Mouse (Mus musculus): Measurements from ENCODE around the gene Gucy2d. TPM values are rescaled to one million over a fixed set of nuclear protein-coding genes. Genes with fewer than 3 reads are reported as not detected.

Gucy2d gene
- polyA plus RNA-seq, 1 experiment from 2014 or later: not detected

DNA sequence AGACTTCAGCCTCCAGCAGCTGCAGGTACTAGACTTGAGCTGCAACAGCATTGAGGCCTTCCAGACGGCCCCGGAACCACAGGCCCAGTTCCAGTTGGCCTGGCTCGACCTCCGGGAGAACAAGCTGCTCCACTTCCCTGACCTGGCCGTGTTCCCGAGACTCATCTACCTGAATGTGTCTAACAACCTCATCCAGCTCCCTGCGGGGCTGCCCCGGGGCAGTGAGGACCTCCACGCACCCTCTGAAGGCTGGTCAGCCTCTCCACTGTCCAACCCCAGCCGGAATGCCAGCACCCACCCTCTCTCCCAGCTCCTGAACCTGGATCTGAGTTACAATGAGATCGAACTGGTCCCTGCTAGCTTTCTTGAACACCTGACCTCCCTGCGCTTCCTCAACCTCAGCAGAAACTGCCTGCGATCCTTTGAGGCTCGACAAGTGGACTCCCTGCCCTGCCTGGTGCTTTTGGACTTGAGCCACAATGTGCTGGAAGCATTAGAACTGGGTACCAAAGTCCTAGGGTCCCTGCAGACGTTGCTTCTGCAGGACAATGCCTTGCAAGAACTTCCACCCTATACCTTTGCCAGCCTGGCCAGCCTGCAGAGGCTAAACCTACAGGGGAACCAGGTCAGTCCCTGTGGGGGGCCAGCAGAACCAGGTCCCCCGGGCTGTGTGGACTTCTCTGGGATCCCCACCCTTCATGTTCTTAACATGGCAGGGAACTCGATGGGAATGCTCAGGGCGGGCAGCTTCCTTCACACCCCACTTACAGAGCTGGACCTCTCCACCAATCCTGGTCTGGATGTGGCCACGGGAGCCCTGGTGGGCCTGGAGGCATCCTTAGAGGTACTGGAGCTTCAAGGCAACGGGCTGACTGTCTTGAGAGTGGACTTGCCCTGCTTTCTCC, 58.7 kb downstream of the Gucy2d start:
- no peaks in the 10 kb centered on the region for H3K27me3 ChIP-seq (ENCODE audit: control insufficient read depth, insufficient read depth, low read length)
- H3K4me2 ChIP-seq (ENCODE audit: low read length): no peak overlapping the region
- H3K36me3 ChIP-seq (ENCODE audit: control insufficient read depth, insufficient read depth, low read length): no peaks in the 10 kb centered on the region
- no peak overlapping the region for H3K4me3 ChIP-seq (replicated peaks; ENCODE audit: low read depth, low read length)
- DNase-seq: no peak
- H3K27ac ChIP-seq (replicated peaks; ENCODE audit: low read depth, low read length): no peak overlapping the region
- WGBS: 84% methylated on average over 20 of the region's 20 CpGs
- H3K9ac ChIP-seq (replicated peaks; ENCODE audit: low read length): no peak overlapping the region
- H3K9me3 ChIP-seq (ENCODE audit: control insufficient read depth, low read length): no peaks in the 10 kb centered on the region
- ATAC-seq (ENCODE audit: low FRiP score, low TSS enrichment): no peak
- H3K4me1 ChIP-seq (ENCODE audit: control insufficient read depth, insufficient read depth, low read length): peaks cover 4% of the 10 kb centered on the region

DNA sequence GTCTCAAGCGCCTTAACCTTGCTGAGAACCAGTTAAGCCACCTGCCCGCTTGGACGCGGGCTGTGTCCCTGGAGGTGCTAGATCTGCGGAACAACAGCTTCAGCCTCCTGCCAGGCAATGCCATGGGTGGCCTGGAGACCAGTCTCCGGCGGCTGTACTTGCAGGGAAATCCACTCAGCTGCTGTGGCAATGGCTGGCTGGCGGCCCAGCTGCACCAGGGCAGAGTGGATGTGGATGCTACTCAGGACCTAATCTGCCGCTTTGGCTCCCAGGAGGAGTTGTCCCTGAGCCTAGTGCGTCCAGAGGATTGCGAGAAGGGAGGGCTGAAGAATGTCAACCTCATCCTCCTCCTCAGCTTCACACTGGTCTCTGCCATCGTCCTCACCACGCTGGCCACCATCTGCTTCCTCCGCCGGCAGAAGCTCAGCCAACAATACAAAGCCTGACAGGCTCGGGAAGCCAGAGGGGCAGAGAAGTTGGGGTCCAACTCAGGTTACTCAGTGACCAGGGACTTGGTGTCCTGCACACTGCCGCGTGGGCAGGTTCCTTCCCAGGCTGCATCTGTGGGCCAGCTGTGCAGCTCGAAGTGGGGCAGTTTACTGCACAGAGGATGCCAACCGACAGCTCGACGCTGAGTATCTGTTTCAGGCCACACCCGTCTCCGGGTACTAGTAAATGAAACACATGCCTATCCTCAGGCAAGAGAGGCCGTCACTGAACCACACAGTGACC, 59.5 kb downstream of the Gucy2d start:
- no peak overlapping the region for H3K4me2 ChIP-seq (ENCODE audit: low read length)
- H3K27me3 ChIP-seq (ENCODE audit: control insufficient read depth, insufficient read depth, low read length): no peaks in the 10 kb centered on the region
- H3K27ac ChIP-seq (replicated peaks; ENCODE audit: low read depth, low read length): no peak overlapping the region
- no peaks in the 10 kb centered on the region for H3K36me3 ChIP-seq (ENCODE audit: control insufficient read depth, insufficient read depth, low read length)
- H3K4me1 ChIP-seq (ENCODE audit: control insufficient read depth, insufficient read depth, low read length): peaks cover 9% of the 10 kb centered on the region
- 80% methylated on average over 25 of the region's 25 CpGs for WGBS
- no peak for ATAC-seq (ENCODE audit: low FRiP score, low TSS enrichment)
- H3K9me3 ChIP-seq (ENCODE audit: control insufficient read depth, low read length): no peaks in the 10 kb centered on the region
- H3K9ac ChIP-seq (replicated peaks; ENCODE audit: low read length): no peak overlapping the region
- DNase-seq: no peak
- no peak overlapping the region for H3K4me3 ChIP-seq (replicated peaks; ENCODE audit: low read depth, low read length)

DNA sequence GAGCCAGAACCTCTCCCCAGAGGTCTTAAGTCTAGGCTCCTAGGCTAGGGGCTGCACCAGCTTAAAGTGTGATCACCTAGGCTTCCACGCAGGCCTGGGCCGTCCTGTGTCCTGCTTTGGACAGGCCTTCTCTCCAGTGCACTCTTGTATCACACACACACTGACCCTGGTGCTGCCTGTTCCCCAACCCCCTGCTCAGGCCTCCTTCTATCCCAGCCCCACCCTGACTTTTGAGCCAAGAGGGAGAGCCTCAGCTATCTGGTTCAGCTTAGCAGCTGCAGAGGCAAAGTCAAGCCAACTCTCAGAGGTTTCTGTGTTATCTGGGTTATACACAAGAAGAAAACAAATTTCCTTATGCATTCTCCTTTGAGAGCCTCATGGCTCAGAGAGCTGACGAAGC, 60.3 kb downstream of the Gucy2d start:
- Histone ChIP-seq H3K9me3 (ENCODE audit: control insufficient read depth, low read length) (no peaks in the 10 kb centered on the region), H3K36me3 (ENCODE audit: control insufficient read depth, insufficient read depth, low read length) (no peaks in the 10 kb centered on the region), H3K27me3 (ENCODE audit: control insufficient read depth, insufficient read depth, low read length) (no peaks in the 10 kb centered on the region), H3K4me3 (replicated peaks; ENCODE audit: low read depth, low read length) (no peak overlapping the region), H3K4me1 (ENCODE audit: control insufficient read depth, insufficient read depth, low read length) (peaks cover 13% of the 10 kb centered on the region), H3K27ac (replicated peaks; ENCODE audit: low read depth, low read length) (no peak overlapping the region), H3K9ac (replicated peaks; ENCODE audit: low read length) (no peak overlapping the region), H3K4me2 (ENCODE audit: low read length) (no peak overlapping the region)
- ATAC-seq (ENCODE audit: low FRiP score, low TSS enrichment): no peak
- 85% methylated on average over 3 of the region's 3 CpGs for WGBS
- no peak for DNase-seq

DNA sequence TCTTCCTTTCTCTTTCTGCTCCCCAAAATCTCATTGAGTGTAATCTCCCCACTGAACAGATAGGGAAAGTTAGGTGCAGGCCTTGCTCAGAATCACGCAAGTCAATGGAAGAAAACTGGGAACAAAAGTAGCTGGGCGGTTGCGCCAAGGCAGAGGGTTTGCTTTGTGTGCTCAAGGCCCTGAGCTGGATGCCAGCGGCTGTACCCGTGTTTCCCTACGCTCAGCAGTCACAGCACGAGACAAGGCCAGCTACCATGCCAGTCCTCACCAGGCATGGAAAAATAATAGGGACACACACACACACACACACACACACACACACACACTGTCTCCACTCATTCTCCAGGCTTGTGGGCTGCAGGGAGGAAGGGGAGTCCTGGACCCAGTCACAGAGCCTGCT, 60.9 kb downstream of the Gucy2d start:
- no peak overlapping the region for H3K4me3 ChIP-seq (replicated peaks; ENCODE audit: low read depth, low read length)
- H3K4me1 ChIP-seq (ENCODE audit: control insufficient read depth, insufficient read depth, low read length): peaks cover 13% of the 10 kb centered on the region
- no peak for ATAC-seq (ENCODE audit: low FRiP score, low TSS enrichment)
- DNase-seq: no peak
- H3K27ac ChIP-seq (replicated peaks; ENCODE audit: low read depth, low read length): no peak overlapping the region
- H3K4me2 ChIP-seq (ENCODE audit: low read length): no peak overlapping the region
- no peak overlapping the region for H3K9ac ChIP-seq (replicated peaks; ENCODE audit: low read length)
- no peaks in the 10 kb centered on the region for H3K27me3 ChIP-seq (ENCODE audit: control insufficient read depth, insufficient read depth, low read length)
- H3K9me3 ChIP-seq (ENCODE audit: control insufficient read depth, low read length): no peaks in the 10 kb centered on the region
- H3K36me3 ChIP-seq (ENCODE audit: control insufficient read depth, insufficient read depth, low read length): no peaks in the 10 kb centered on the region
- WGBS: 82% methylated on average over 7 of the region's 7 CpGs

DNA sequence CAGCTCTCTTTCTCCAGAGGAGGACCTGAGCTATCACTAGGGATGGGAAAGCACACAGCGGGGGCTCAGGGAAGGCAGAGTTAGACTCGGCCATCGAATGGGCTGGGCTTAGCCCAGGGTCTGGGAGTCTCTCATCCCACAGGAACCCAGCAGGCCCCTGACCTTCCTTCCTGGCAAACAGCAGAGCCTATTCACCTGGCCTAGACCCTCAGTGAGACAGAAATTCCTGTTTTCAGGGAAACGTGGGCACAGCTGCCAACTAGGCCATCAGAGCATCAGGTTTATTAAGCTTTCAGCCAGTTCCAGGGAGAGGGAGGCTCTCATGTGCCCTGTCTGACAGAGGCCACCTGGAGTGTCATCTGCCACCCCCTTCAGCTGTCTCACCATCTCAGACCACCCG, 62.7 kb downstream of the Gucy2d start:
- WGBS: 31% methylated on average over 5 of the region's 5 CpGs
- ATAC-seq (ENCODE audit: low FRiP score, low TSS enrichment): no peak
- Histone ChIP-seq H3K4me1 (ENCODE audit: control insufficient read depth, insufficient read depth, low read length) (peaks cover 13% of the 10 kb centered on the region), H3K4me2 (ENCODE audit: low read length) (no peak overlapping the region), H3K9ac (replicated peaks; ENCODE audit: low read length) (no peak overlapping the region), H3K36me3 (ENCODE audit: control insufficient read depth, insufficient read depth, low read length) (no peaks in the 10 kb centered on the region), H3K27me3 (ENCODE audit: control insufficient read depth, insufficient read depth, low read length) (no peaks in the 10 kb centered on the region), H3K4me3 (replicated peaks; ENCODE audit: low read depth, low read length) (no peak overlapping the region), H3K27ac (replicated peaks; ENCODE audit: low read depth, low read length) (no peak overlapping the region), H3K9me3 (ENCODE audit: control insufficient read depth, low read length) (no peaks in the 10 kb centered on the region)
- DNase-seq: no peak

DNA sequence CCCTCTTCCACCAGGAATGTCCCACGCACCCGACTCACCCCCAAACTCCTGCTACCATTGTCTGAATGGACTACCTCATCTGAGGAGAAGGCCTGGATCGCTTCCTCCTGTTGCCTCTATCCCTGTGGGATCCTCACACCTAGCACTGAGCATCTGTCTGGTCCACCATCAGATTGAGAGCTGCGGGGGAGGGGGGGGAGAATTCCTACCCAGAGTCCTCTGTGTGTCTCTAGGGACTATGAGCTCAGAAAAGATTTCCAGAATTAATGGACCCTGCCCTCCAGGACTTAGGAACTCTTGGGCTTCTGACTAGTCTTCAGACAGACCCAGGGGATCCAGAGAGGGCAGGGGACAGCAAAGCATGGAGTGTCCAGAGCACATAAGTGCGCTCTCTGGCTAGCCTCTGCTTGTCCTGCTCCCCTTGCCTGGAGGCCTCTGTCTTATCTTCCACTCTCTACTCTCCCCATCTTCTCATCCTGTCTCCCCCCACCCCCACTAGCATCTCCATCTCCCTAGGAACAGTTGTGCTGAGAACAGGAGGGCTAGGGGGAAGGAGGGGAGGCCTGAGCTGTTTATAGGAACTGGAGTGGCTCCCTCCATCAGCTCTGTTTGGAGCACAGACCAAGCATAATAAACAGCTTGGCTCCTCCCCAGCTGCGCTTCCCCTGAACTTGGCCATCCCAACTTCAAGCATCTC, 63.9 kb downstream of the Gucy2d start:
- ATAC-seq (ENCODE audit: low FRiP score, low TSS enrichment) (peak; percentile 13; the same call in 1 of the 2 replicates), DNase-seq (no peak)
- no peaks in the 10 kb centered on the region for H3K9me3 ChIP-seq (ENCODE audit: control insufficient read depth, low read length)
- no peak overlapping the region for H3K4me2 ChIP-seq (ENCODE audit: low read length)
- no peak overlapping the region for H3K27ac ChIP-seq (replicated peaks; ENCODE audit: low read depth, low read length)
- H3K27me3 ChIP-seq (ENCODE audit: control insufficient read depth, insufficient read depth, low read length): no peaks in the 10 kb centered on the region
- H3K36me3 ChIP-seq (ENCODE audit: control insufficient read depth, insufficient read depth, low read length): no peaks in the 10 kb centered on the region
- H3K4me1 ChIP-seq (ENCODE audit: control insufficient read depth, insufficient read depth, low read length): peaks cover 13% of the 10 kb centered on the region
- WGBS: 75% methylated on average over 6 of the region's 6 CpGs
- no peak overlapping the region for H3K4me3 ChIP-seq (replicated peaks; ENCODE audit: low read depth, low read length)
- no peak overlapping the region for H3K9ac ChIP-seq (replicated peaks; ENCODE audit: low read length)

DNA sequence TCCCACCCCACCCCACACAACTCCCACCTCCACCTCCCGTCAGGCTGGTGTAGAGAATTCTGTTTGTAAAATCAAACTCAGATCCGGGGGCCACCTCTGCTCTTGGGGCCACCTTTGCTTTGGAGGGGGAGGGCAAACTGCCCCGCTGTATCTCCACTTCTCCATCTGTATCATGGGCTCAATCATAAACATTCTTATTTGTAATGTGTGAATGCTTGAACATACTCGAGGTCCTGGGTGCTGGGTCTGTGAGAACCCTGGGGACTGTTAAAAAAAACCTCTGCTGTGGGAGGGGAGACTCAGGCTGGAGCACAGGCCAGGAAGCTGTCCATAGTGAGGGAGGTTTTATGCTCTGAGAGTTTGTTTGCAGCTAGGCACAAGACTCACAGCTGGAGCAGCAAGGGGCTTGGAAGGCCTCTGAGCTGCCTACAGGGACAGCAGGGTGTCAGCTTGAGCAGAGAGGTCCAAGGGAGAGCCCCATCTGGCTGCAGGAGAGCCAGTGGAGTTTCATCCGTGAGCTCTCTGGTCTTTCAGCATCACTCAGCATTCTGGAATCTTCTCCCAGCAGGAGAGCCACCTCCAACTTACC, 64.6 kb downstream of the Gucy2d start:
- Histone ChIP-seq H3K4me3 (replicated peaks; ENCODE audit: low read depth, low read length) (no peak overlapping the region), H3K9me3 (ENCODE audit: control insufficient read depth, low read length) (no peaks in the 10 kb centered on the region), H3K36me3 (ENCODE audit: control insufficient read depth, insufficient read depth, low read length) (no peaks in the 10 kb centered on the region), H3K9ac (replicated peaks; ENCODE audit: low read length) (no peak overlapping the region), H3K4me1 (ENCODE audit: control insufficient read depth, insufficient read depth, low read length) (peaks cover 13% of the 10 kb centered on the region), H3K27ac (replicated peaks; ENCODE audit: low read depth, low read length) (no peak overlapping the region), H3K4me2 (ENCODE audit: low read length) (no peak overlapping the region), H3K27me3 (ENCODE audit: control insufficient read depth, insufficient read depth, low read length) (no peaks in the 10 kb centered on the region)
- DNase-seq: no peak
- 51% methylated on average over 5 of the region's 5 CpGs for WGBS
- no peak for ATAC-seq (ENCODE audit: low FRiP score, low TSS enrichment)

DNA sequence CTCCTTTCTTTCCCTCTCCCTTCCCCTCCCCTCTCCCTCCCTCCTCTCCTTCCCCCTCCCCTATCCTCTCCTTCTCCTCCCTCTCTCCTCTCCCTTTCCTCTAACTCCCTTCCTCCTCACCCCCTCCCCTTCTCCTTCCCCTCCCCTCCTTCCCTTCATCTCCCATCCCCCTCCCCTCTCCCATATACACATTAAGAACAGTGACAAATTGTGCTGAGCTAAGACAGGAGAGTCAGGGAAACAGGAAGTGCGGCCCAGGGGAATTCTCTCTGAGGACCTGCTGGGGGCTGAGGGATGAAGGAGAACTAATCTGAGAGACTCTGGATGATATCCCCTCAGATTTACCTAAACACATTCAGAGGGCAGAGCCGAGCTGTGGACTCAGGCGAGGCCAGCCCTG, 65.4 kb downstream of the Gucy2d start:
- Histone ChIP-seq H3K4me3 (replicated peaks; ENCODE audit: low read depth, low read length) (no peak overlapping the region), H3K4me2 (ENCODE audit: low read length) (no peak overlapping the region), H3K4me1 (ENCODE audit: control insufficient read depth, insufficient read depth, low read length) (peaks cover 13% of the 10 kb centered on the region), H3K9me3 (ENCODE audit: control insufficient read depth, low read length) (no peaks in the 10 kb centered on the region), H3K27me3 (ENCODE audit: control insufficient read depth, insufficient read depth, low read length) (no peaks in the 10 kb centered on the region), H3K9ac (replicated peaks; ENCODE audit: low read length) (no peak overlapping the region), H3K27ac (replicated peaks; ENCODE audit: low read depth, low read length) (no peak overlapping the region), H3K36me3 (ENCODE audit: control insufficient read depth, insufficient read depth, low read length) (no peaks in the 10 kb centered on the region)
- no peak for DNase-seq
- no peak for ATAC-seq (ENCODE audit: low FRiP score, low TSS enrichment)
- WGBS: 10% methylated on average over 3 of the region's 3 CpGs

Data from midbrain, embryonic 14.5 days (tissue).